Mouse (Mus musculus) MEL (cell line): ENCODE results near the gene Fars2.

Experiments
- CHD1 ChIP-seq: IDR thresholded peaks from 2 replicates; pipeline ENCODE4 v1.6.1; 2012; ENCODE audit warnings: low read depth, mild to moderate bottlenecking, inconsistent platforms, low read length, improper control_type of control experiment
- CTCF ChIP-seq, 3 experiments: IDR thresholded peaks in 2 of 3; conservative IDR thresholded peaks in 1 of 3; 2 replicates each; pipeline ENCODE4 v1.5.1; 2011 to 2012; ENCODE audit warnings: low read length in 3 of 3, low read depth in 2 of 3, mild to moderate bottlenecking in 2 of 3, improper control_type of control experiment in 1 of 3, inconsistent platforms in 1 of 3, mixed read lengths in 1 of 3, moderate library complexity in 1 of 3; ENCODE audit not compliant: control insufficient read depth in 1 of 3, insufficient read depth in 1 of 3, poor library complexity in 1 of 3, severe bottlenecking in 1 of 3
- ELF1 ChIP-seq: IDR thresholded peaks from 2 replicates; pipeline ENCODE4 v1.6.1; 2014; ENCODE audit warnings: low read depth, mild to moderate bottlenecking, inconsistent platforms, low read length, improper control_type of control experiment, moderate library complexity
- EP300 ChIP-seq, 2 experiments: IDR thresholded peaks; 2 replicates each; pipeline ENCODE4 v1.6.1; 2011; ENCODE audit warnings: improper control_type of control experiment in 2 of 2, low read length in 2 of 2, low read depth in 1 of 2, mild to moderate bottlenecking in 1 of 2
- KAT2A ChIP-seq: conservative IDR thresholded peaks from 2 replicates; pipeline ENCODE4 v1.6.1; 2012; ENCODE audit warnings: low read depth, low read length, improper control_type of control experiment, inconsistent platforms
- MAFK ChIP-seq: IDR thresholded peaks from 2 replicates; pipeline ENCODE4 v1.6.1; 2011; ENCODE audit warnings: low read depth, mild to moderate bottlenecking, low read length, improper control_type of control experiment, borderline replicate concordance
- MAX ChIP-seq: IDR thresholded peaks from 2 replicates; pipeline ENCODE4 v1.6.1; 2011; ENCODE audit warnings: low read length, improper control_type of control experiment
- MYC ChIP-seq: IDR thresholded peaks from 2 replicates; pipeline ENCODE4 v1.6.1; 2011; ENCODE audit warnings: low read depth, mild to moderate bottlenecking, low read length, improper control_type of control experiment, moderate library complexity
- NELFE ChIP-seq: IDR thresholded peaks from 2 replicates; pipeline ENCODE4 v1.6.1; 2011; ENCODE audit warnings: low read depth, low read length, improper control_type of control experiment
- NRF1 ChIP-seq: IDR thresholded peaks from 2 replicates; pipeline ENCODE4 v1.6.1; 2014; ENCODE audit warnings: low read depth, mild to moderate bottlenecking, inconsistent platforms, low read length, improper control_type of control experiment, moderate library complexity; ENCODE audit not compliant: poor library complexity, insufficient read depth, severe bottlenecking
- RCOR1 ChIP-seq: IDR thresholded peaks from 2 replicates; pipeline ENCODE4 v1.6.1; 2012; ENCODE audit warnings: low read depth, mild to moderate bottlenecking, inconsistent platforms, low read length, improper control_type of control experiment
- TAL1 ChIP-seq: IDR thresholded peaks from 2 replicates; pipeline ENCODE4 v1.6.1; 2012; ENCODE audit warnings: mild to moderate bottlenecking, inconsistent platforms, low read length, moderate library complexity, mixed read lengths

GRCm38 (mm10) chr13:36085971-36086370 lies 31.2 kb upstream of the Fars2 start:
- TF ChIP-seq KAT2A, result no peak
- no peak for TF ChIP-seq TAL1
- no peak for TF ChIP-seq NRF1
- no peak for TF ChIP-seq CTCF (IDR thresholded peaks at IDR 0.05 in 2 of 3, conservative IDR thresholded peaks at IDR 0.05 in 1 of 3; ENCODE audit: control insufficient read depth in 1 of 3, insufficient read depth in 1 of 3, low read depth in 2 of 3, low read length in 3 of 3, poor library complexity in 1 of 3, severe bottlenecking in 1 of 3)
- no peak for TF ChIP-seq ELF1
- TF ChIP-seq NELFE, result no peak
- TF ChIP-seq MAX, result no peak
- no peak for TF ChIP-seq MYC
- TF ChIP-seq RCOR1, result no peak
- TF ChIP-seq MAFK, result no peak
- no peak for TF ChIP-seq CHD1
- TF ChIP-seq EP300 (IDR thresholded peaks at IDR 0.05; ENCODE audit: low read depth in 1 of 2, low read length in 2 of 2), result no peak
